Mouse (Mus musculus): ENCODE measurements around the gene Scn11a.
A peak's percentile ranks its signal among the peaks of the same experiment; 100 is the strongest.

The Scn11a gene

DNA sequence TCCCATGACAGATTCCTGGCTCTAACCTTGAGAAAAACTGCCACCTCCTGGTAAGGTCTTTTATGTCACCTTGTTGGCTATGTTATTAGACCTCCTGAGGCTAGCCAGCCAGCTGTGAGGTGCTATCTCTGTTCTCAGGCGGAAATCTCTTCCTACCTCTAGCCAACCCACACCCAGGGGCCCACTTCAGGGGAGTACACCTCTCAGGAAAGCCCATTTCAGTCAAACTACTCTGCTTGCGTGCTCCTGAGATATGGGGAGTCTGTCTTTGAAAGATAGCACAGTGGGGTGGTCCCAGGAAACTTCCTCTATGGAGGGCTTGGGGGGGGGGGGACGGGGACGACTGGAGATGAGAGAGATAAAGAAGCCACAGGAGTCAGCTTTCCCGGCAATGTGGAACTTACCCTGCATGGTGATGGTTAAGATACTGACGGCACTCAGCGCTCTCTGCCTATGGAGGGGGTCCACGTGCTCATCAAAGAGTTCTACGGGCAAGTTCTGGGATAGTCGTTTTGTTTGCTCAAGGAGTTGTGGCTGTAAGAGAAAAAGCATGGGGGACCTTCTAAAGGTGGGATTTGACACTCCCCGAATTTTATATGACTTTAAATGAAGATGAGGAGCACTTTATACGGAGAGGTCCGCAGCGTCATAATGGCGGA, 29.9 kb downstream of the Scn11a start:
- DNase-seq = no peak

DNA sequence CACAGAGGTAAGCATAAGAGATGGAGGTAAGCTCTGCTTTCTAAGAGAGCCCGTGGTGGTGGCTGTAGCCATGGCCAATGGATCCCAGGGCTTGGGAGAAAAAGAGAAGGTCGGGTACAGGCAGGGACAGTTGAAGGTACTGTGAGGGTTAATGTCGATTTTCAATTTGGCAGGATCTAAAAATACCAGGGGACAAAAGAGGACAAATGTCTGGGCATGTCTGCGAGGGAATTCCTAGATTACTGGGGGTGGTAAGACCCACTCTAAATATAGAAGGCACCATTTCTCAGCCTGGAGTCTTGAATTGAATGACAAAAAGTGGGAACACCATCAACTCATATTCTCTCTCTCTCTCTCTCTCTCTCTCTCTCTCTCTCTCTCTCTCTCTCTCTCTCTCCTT, 30.8 kb downstream of the Scn11a start:
- no peak for DNase-seq

DNA sequence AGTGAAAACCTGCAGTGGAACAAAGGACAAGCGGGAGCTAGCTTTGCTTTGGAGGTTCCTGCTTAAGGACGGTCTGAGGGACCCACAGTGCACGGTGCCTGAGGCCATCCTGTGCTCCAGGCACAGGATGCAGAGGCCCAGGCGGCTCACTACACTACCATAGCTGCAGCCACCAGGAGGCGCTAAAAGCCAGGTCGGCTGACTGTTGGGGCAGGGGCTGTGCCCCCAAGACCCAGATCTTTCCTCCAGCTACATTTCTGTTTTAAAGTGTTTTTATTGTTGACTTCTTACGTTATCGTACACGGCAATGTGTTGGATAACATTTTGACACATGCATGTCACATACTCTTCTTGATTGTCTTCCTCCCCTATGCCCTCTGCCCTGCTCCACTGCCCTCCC, 32.8 kb downstream of the Scn11a start:
- no peak for DNase-seq

- DNase-seq = no peak
These were observed 44.4 kb downstream of the Scn11a start for GRCm38 (mm10) chr9:119780901-119781300.

DNA sequence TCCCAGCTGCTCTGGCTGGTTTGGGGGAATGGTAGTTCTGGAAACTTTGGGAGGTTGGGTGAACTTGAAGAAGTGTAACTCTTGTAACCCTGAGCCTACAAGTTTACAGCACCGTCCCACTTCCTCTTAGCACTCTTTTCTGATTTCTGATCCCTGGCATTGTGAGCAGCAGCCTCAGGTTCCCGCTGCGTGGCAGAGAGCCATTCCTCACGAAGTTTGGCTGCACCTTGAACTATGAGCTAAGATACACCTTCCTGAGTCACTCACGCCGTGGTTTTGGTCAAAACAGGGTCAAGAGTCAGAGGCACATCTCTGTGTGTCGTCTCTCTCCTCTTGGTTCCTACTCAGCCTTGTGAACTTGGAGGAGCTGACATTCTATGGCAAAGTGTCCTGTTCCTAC, 48.6 kb downstream of the Scn11a start:
- no peak for DNase-seq

DNA sequence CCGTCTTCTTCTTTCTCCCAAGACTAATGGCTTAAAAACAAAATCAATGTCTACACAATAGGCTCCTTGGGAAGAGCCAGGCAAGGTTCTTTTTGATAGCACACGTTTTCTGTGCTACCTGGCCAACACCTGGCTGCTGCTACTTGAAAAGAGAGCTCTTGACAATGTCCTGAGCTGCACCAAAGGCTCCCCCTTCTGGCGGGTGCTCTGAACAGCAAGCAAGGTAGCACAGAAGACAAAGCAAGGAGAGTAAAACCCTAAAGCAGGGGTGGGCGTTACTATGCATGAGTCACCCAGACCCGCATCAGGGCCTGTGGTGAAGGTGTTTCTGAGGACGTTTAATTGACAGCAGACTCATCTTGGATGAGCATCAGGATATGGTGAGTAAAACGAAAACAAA, 56.7 kb downstream of the Scn11a start:
- peak; percentile 9 to 24 for DNase-seq

- DNase-seq = no peak
These were observed 65.0 kb downstream of the Scn11a start for GRCm38 (mm10) chr9:119760226-119760625.

GRCm38 (mm10) chr9:119759457-119759856, 65.8 kb downstream of the Scn11a start:
- DNase-seq = no peak

- DNase-seq = peak in 1 of 2 experiments; percentile 3
These were observed 73.7 kb downstream of the Scn11a start for GRCm38 (mm10) chr9:119751507-119751906.

- DNase-seq = peak in 1 of 2 experiments; percentile 2
These were observed 76.1 kb downstream of the Scn11a start for GRCm38 (mm10) chr9:119749112-119749511.

DNA sequence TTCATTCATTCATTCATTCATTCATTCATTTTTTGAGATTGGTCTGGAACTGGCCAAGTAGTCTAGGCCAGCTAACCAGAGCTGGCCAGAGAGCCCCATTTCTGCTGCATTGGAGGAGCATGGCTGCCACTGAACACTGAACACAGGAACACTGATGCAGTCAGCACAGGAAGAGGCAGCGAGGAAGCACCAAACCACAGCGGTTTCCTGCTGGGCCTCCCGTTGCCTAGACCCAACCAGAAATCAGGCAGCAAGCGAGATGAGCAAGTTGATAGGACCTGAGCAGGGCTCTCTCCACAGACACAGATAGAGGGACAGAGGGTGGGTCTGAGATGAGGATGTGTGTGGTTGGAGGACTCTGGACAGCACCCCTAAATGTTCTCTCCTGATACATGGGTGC, 81.4 kb downstream of the Scn11a start:
- DNase-seq = peak; percentile 8 to 9

GRCm38 (mm10) chr9:119743312-119743711, 81.9 kb downstream of the Scn11a start:
- DNase-seq = no peak

- no peak for DNase-seq
These were observed 84.0 kb downstream of the Scn11a start for GRCm38 (mm10) chr9:119741101-119741786.

DNA sequence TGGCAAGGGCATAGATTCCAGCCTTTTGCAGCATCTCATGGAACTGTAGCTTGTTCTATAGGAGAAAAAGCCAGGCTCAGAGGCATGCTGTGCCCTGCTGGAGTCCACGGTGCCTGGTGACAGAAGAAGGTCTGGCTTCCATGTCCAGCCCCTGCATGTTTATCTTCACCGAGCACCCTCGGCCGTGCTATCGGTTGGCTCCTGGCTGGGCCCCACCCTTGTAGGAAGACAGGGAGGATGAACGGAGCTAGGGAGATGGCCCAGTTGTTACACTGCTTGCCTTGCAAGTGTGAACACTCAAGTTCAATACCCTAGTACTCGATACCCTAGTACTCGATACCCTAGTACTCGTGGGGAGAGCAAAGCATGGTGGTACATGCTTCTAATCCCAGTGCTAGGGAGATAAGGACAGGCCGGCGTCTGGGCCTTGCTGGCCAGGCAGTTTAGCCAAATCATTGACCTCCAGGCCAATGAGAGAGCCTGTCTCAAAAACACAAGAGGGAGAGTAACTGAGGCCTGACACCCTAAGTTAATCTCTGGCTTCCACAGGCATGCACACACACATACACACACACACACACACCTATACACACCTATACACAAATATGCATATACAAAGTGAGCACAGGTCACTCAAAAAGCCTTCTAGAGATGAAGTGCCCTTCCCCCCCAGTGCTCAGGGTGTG, 96.7 kb downstream of the Scn11a start:
- no peak for DNase-seq

DNA sequence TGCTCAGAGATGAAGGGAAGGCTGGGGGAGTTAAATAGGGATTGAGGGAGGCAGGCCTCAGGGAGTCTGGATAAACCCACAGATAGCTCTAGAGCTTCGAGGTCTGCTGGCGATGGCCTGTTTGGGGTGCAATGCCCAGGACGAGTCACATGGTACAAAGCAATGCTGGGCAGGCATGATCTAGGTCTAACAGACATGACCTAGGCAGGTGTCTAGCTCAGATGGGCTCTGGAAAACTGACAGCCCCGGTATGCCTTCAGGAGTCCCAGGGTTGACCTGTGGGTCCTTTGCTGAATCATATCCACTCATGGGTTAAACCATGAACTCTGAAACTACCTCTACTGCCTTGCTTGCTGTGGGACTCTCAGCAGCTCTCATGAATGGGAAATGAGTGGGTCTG, 98.3 kb downstream of the Scn11a start:
- DNase-seq = no peak

- DNase-seq = no peak
These were observed 99.9 kb downstream of the Scn11a start for GRCm38 (mm10) chr9:119725293-119725862.

GRCm38 (mm10) chr9:119719222-119719621, 106.0 kb downstream of the Scn11a start, which contains the start of gene Scn10a:
Gene Scn10a, minus strand, starts transcription at chr9:119719322.
- DNase-seq = no peak

GRCm38 (mm10) chr9:119706700-119707099, 118.6 kb downstream of the Scn11a start:
- DNase-seq = peak; percentile 10 to 24

All from lung, adult 18-20 months (tissue).